Mouse (Mus musculus) MEL (cell line): ENCODE results near the gene Soat2. TPM values are rescaled to one million over a fixed set of nuclear protein-coding genes. Genes with fewer than 3 reads are reported as not detected.

Experiments used
- DNase-seq: peaks from one replicate; pipeline ENCODE4 v3.0.0; 2011; ENCODE audit warnings: low read depth, low spot score
- H3K27ac ChIP-seq: 2 replicates; pipeline ENCODE4 v1.5.1; 2012; ENCODE audit warnings: low read depth, mild to moderate bottlenecking, control low read depth, low read length, moderate library complexity; ENCODE audit not compliant: control insufficient read depth
- H3K27me3 ChIP-seq, 2 experiments: fragments of 150-350 bp in 1 of 2; sonication (generic) in 1 of 2; 2 replicates each; pipeline ENCODE4 v1.6.1; 2012; ENCODE audit warnings: low read length in 2 of 2, mild to moderate bottlenecking in 2 of 2, improper control_type of control experiment in 1 of 2, moderate library complexity in 1 of 2; ENCODE audit not compliant: insufficient read depth in 2 of 2, control insufficient read depth in 1 of 2
- H3K36me3 ChIP-seq, 2 experiments: 2 replicates each; pipeline ENCODE4 v1.6.1; 2012 to 2014; ENCODE audit warnings: low read length in 2 of 2, improper control_type of control experiment in 1 of 2, inconsistent platforms in 1 of 2, mild to moderate bottlenecking in 1 of 2; ENCODE audit not compliant: insufficient read depth in 2 of 2, control insufficient read depth in 1 of 2
- H3K4me1 ChIP-seq, 2 experiments: fragments of 150-350 bp in 1 of 2; sonication (generic) in 1 of 2; 2 replicates each; pipeline ENCODE4 v1.6.1; 2012; ENCODE audit warnings: low read length in 2 of 2, improper control_type of control experiment in 1 of 2, mild to moderate bottlenecking in 1 of 2; ENCODE audit not compliant: insufficient read depth in 2 of 2, control insufficient read depth in 1 of 2
- H3K4me3 ChIP-seq, 2 experiments: fragments of 150-350 bp in 1 of 2; sonication (generic) in 1 of 2; 2 replicates each; pipeline ENCODE4 v1.5.1; 2012; ENCODE audit warnings: low read depth in 2 of 2, low read length in 2 of 2, mild to moderate bottlenecking in 2 of 2, moderate library complexity in 2 of 2, control low read depth in 1 of 2, improper control_type of control experiment in 1 of 2; ENCODE audit not compliant: control insufficient read depth in 1 of 2, insufficient read depth in 1 of 2
- H3K79me2 ChIP-seq: 2 replicates; pipeline ENCODE4 v1.6.1; 2012; ENCODE audit warnings: mild to moderate bottlenecking, low read length, moderate library complexity; ENCODE audit not compliant: control insufficient read depth, poor library complexity, insufficient read depth
- H3K9ac ChIP-seq: 2 replicates; pipeline ENCODE4 v1.6.1; 2012; ENCODE audit warnings: low read depth, mild to moderate bottlenecking, control low read depth, low read length, moderate library complexity; ENCODE audit not compliant: control insufficient read depth, poor library complexity, severe bottlenecking
- H3K9me3 ChIP-seq: fragments of 150-350 bp; sonication (generic); replicated peaks from 2 replicates; pipeline ENCODE4 v1.6.1; 2012; ENCODE audit warnings: mild to moderate bottlenecking, low read length, improper control_type of control experiment, moderate library complexity; ENCODE audit not compliant: insufficient read depth
- BHLHE40 ChIP-seq: IDR thresholded peaks from 2 replicates; pipeline ENCODE4 v1.6.1; 2012; ENCODE audit warnings: low read depth, mild to moderate bottlenecking, inconsistent platforms, low read length, improper control_type of control experiment, borderline replicate concordance
- ELF1 ChIP-seq: IDR thresholded peaks from 2 replicates; pipeline ENCODE4 v1.6.1; 2014; ENCODE audit warnings: low read depth, mild to moderate bottlenecking, inconsistent platforms, low read length, improper control_type of control experiment, moderate library complexity
- ETS1 ChIP-seq: IDR thresholded peaks from 2 replicates; pipeline ENCODE4 v1.6.1; 2012; ENCODE audit warnings: low read depth, mild to moderate bottlenecking, inconsistent platforms, low read length, improper control_type of control experiment, moderate library complexity
- GABPA ChIP-seq: IDR thresholded peaks from 2 replicates; pipeline ENCODE4 v1.6.1; 2012; ENCODE audit warnings: low read depth, mild to moderate bottlenecking, inconsistent platforms, low read length, improper control_type of control experiment, moderate library complexity
- GATA1 ChIP-seq: IDR thresholded peaks from 2 replicates; pipeline ENCODE4 v1.6.1; 2011; ENCODE audit warnings: low read depth, low read length, improper control_type of control experiment
- MAFK ChIP-seq: IDR thresholded peaks from 2 replicates; pipeline ENCODE4 v1.6.1; 2011; ENCODE audit warnings: low read depth, mild to moderate bottlenecking, low read length, improper control_type of control experiment, borderline replicate concordance
- MAX ChIP-seq: IDR thresholded peaks from 2 replicates; pipeline ENCODE4 v1.6.1; 2011; ENCODE audit warnings: low read length, improper control_type of control experiment
- MAZ ChIP-seq: IDR thresholded peaks from 2 replicates; pipeline ENCODE4 v1.6.1; 2012; ENCODE audit warnings: low read depth, mild to moderate bottlenecking, inconsistent platforms, low read length, improper control_type of control experiment
- MEF2A ChIP-seq: IDR thresholded peaks from 2 replicates; pipeline ENCODE4 v1.6.1; 2014; ENCODE audit warnings: low read depth, mild to moderate bottlenecking, inconsistent platforms, low read length, improper control_type of control experiment; ENCODE audit not compliant: poor library complexity, insufficient replicate concordance, severe bottlenecking; ENCODE audit errors: extremely low read depth
- MXI1 ChIP-seq: IDR thresholded peaks from 2 replicates; pipeline ENCODE4 v1.6.1; 2011; ENCODE audit warnings: mild to moderate bottlenecking, low read depth, low read length, improper control_type of control experiment
- MYB ChIP-seq: IDR thresholded peaks from 2 replicates; pipeline ENCODE4 v1.6.1; 2011; ENCODE audit warnings: mild to moderate bottlenecking, low read depth, low read length, improper control_type of control experiment
- NELFE ChIP-seq: IDR thresholded peaks from 2 replicates; pipeline ENCODE4 v1.6.1; 2011; ENCODE audit warnings: low read depth, low read length, improper control_type of control experiment
- NRF1 ChIP-seq: IDR thresholded peaks from 2 replicates; pipeline ENCODE4 v1.6.1; 2014; ENCODE audit warnings: low read depth, mild to moderate bottlenecking, inconsistent platforms, low read length, improper control_type of control experiment, moderate library complexity; ENCODE audit not compliant: poor library complexity, insufficient read depth, severe bottlenecking
- POLR2A ChIP-seq, 2 experiments: IDR thresholded peaks; 2 replicates each; pipeline ENCODE4 v1.6.1; 2011 to 2012; ENCODE audit warnings: low read length in 2 of 2, mild to moderate bottlenecking in 2 of 2, control low read depth in 1 of 2, improper control_type of control experiment in 1 of 2, low read depth in 1 of 2, moderate library complexity in 1 of 2; ENCODE audit not compliant: control insufficient read depth in 1 of 2, insufficient read depth in 1 of 2, poor library complexity in 1 of 2
- POLR2AphosphoS2 ChIP-seq: IDR thresholded peaks from 2 replicates; pipeline ENCODE4 v1.6.1; 2011; ENCODE audit warnings: low read length, improper control_type of control experiment
- RCOR1 ChIP-seq: IDR thresholded peaks from 2 replicates; pipeline ENCODE4 v1.6.1; 2012; ENCODE audit warnings: low read depth, mild to moderate bottlenecking, inconsistent platforms, low read length, improper control_type of control experiment
- SIN3A ChIP-seq: IDR thresholded peaks from 2 replicates; pipeline ENCODE4 v1.6.1; 2012; ENCODE audit warnings: low read length, improper control_type of control experiment, inconsistent platforms
- TCF12 ChIP-seq: IDR thresholded peaks from 2 replicates; pipeline ENCODE4 v1.6.1; 2014; ENCODE audit warnings: low read depth, mild to moderate bottlenecking, inconsistent platforms, low read length, improper control_type of control experiment, moderate library complexity
- UBTF ChIP-seq: IDR thresholded peaks from 2 replicates; pipeline ENCODE4 v1.6.1; 2012; ENCODE audit warnings: low read depth, mild to moderate bottlenecking, inconsistent platforms, low read length, improper control_type of control experiment, moderate library complexity, borderline replicate concordance; ENCODE audit not compliant: insufficient read depth
- ZC3H11A ChIP-seq: IDR thresholded peaks from 2 replicates; pipeline ENCODE4 v1.6.1; 2012; ENCODE audit warnings: low read depth, mild to moderate bottlenecking, inconsistent platforms, low read length, improper control_type of control experiment
- ZMIZ1 ChIP-seq: IDR thresholded peaks from 2 replicates; pipeline ENCODE4 v1.6.1; 2012; ENCODE audit warnings: low read depth, mild to moderate bottlenecking, inconsistent platforms, low read length, improper control_type of control experiment, moderate library complexity
- ZNF384 ChIP-seq: IDR thresholded peaks from 2 replicates; pipeline ENCODE4 v1.6.1; 2012; ENCODE audit warnings: low read depth, mild to moderate bottlenecking, inconsistent platforms, low read length, improper control_type of control experiment
- polyA plus RNA-seq, 2 experiments: library from polyadenylated mRNA; stranded (reverse) in 1 of 2; unstranded in 1 of 2; fragments of >175 nt in 1 of 2; fragments of >200 nt in 1 of 2; gene quantifications; 2 replicates each; pipeline versions ENCODE4 v1.2.1 to v1.2.4; 2012; ENCODE audit warnings: low replicate concordance in 2 of 2, low read depth in 1 of 2; ENCODE audit not compliant: insufficient read length in 2 of 2, insufficient read depth in 1 of 2, missing spikeins in 1 of 2
- total RNA-seq: library from RNA; depleted of rRNA; stranded (reverse); fragments of 300-350 nt; gene quantifications from 2 replicates; pipeline ENCODE4 v1.2.3, GENCODE M21; 2012

Gene Soat2
- total and polyA plus RNA-seq, 3 experiments: 20.0 to 44.8 TPM; not detected in 1

GRCm38 (mm10) chr15:102114651-102115260 is 35.6 kb upstream of the Soat2 start:
- DNase-seq: no peak
- Histone ChIP-seq H3K79me2 (no peaks in the 10 kb centered on the region), H3K27ac (no peak overlapping the region), H3K36me3 (peaks cover 0 to 3% of the 10 kb centered on the region in 2 experiments; a peak in 2 of 4 replicates), H3K27me3 (no peaks in the 10 kb centered on the region), H3K9ac (no peak overlapping the region), H3K4me1 (no peaks in the 10 kb centered on the region), H3K4me3 (no peak overlapping the region), H3K9me3 (no peaks in the 10 kb centered on the region)
- no peak for TF ChIP-seq UBTF
- no peak for TF ChIP-seq MAFK
- TF ChIP-seq MAX: no peak
- TF ChIP-seq NELFE: no peak
- TF ChIP-seq ZC3H11A: no peak
- TF ChIP-seq MAZ: no peak
- no peak for TF ChIP-seq GABPA
- no peak for TF ChIP-seq TCF12
- no peak for TF ChIP-seq POLR2A (IDR thresholded peaks at IDR 0.05; ENCODE audit: control insufficient read depth in 1 of 2, insufficient read depth in 1 of 2, low read depth in 1 of 2, low read length in 2 of 2, poor library complexity in 1 of 2)
- no peak for TF ChIP-seq ZMIZ1
- no peak for TF ChIP-seq MYB
- no peak for TF ChIP-seq MEF2A
- TF ChIP-seq NRF1: no peak
- no peak for TF ChIP-seq GATA1
- TF ChIP-seq SIN3A: no peak
- no peak; the same call in 1 of the 2 replicates for TF ChIP-seq POLR2AphosphoS2

GRCm38 (mm10) chr15:102115731-102116231 is 34.5 kb upstream of the Soat2 start:
- no peaks in the 10 kb centered on the region for H3K9me3 ChIP-seq
- peaks cover 0 to 3% of the 10 kb centered on the region in 2 experiments; a peak in 2 of 4 replicates for H3K36me3 ChIP-seq
- H3K9ac ChIP-seq: no peak overlapping the region
- H3K4me1 ChIP-seq: no peaks in the 10 kb centered on the region
- no peaks in the 10 kb centered on the region for H3K79me2 ChIP-seq
- no peak overlapping the region for H3K27ac ChIP-seq
- TF ChIP-seq MEF2A (no peak), ZNF384 (no peak), POLR2A (IDR thresholded peaks at IDR 0.05; ENCODE audit: control insufficient read depth in 1 of 2, insufficient read depth in 1 of 2, low read depth in 1 of 2, low read length in 2 of 2, poor library complexity in 1 of 2) (no peak), ETS1 (no peak), BHLHE40 (no peak), UBTF (no peak), ELF1 (no peak), GATA1 (no peak), MXI1 (no peak), RCOR1 (no peak)
- H3K4me3 ChIP-seq: no peak overlapping the region
- no peak for DNase-seq
- no peaks in the 10 kb centered on the region for H3K27me3 ChIP-seq
